ENCODE assay signal across 14 mouse cellular contexts in the genomic region with DNA sequence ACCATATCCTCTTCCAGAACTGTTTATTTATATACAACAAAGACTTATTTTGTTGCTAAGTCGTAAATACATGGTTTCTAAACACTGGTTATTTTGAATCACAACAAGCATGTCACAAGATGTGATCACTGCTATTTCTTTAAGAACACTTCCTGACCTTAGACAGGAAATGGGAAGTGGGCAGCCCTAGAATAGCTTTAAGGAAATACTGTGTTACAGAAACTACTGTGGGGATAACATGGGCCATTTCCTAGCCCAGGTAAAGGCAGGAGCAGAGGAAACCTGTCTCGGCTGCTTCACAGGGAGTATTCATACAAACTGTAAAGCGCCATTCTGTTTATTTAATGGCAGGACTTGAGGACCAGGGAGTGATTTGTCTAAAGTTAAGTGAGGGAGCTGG.
DNase-seq lines count a peak whose midpoint lies in the region; ATAC-seq and TF ChIP-seq lines count a peak whose summit lies in the region.
"Had no signal": no experiment of that assay in that cellular context is flagged by ENCODE, and none has a peak within 500 bp of the region (broad histone marks: within the 10 kb centered on the region; RNA-seq: fewer than 3 reads in every experiment).

No protein-coding gene starts in this region.

- TF ChIP-seq CTCF in heart, postnatal 0 days (IDR thresholded peaks at IDR 0.05; ENCODE audit: low read depth) = no peak

- no peaks in the 10 kb centered on the region for H3K36me3 ChIP-seq in heart, embryonic 10.5 days
- H3K36me3 ChIP-seq in lung, embryonic 15.5 days = no peaks in the 10 kb centered on the region
- no peaks in the 10 kb centered on the region for H3K36me3 ChIP-seq in heart, postnatal 0 days (replicated peaks; ENCODE audit: control insufficient read depth, insufficient read depth, low read length)
- H3K36me3 ChIP-seq: embryonic facial prominence, embryonic 15.5 days had no signal

- WGBS in heart, embryonic 10.5 days = 65% methylated on average over 3 of the region's 3 CpGs
- WGBS in lung, embryonic 15.5 days = 42% methylated on average over 3 of the region's 3 CpGs
- WGBS in heart, postnatal 0 days = 70% methylated on average over 3 of the region's 3 CpGs

- ATAC-seq in lung, embryonic 15.5 days (ENCODE audit: borderline replicate concordance, extremely low read depth, low FRiP score, low TSS enrichment) = no peak
- no peak for ATAC-seq in heart, postnatal 0 days (ENCODE audit: insufficient read depth, low read depth)
- no peak for ATAC-seq in erythroid progenitor cell, adult 5-6 weeks (replicated peaks; ENCODE audit: low FRiP score, poor library complexity, severe bottlenecking)
- ATAC-seq: Patski had no signal

- no peaks in the 10 kb centered on the region for H3K9me3 ChIP-seq in heart, embryonic 10.5 days
- H3K9me3 ChIP-seq in lung, embryonic 15.5 days = no peaks in the 10 kb centered on the region
- H3K9me3 ChIP-seq in heart, postnatal 0 days (replicated peaks; ENCODE audit: control insufficient read depth, low read length) = no peaks in the 10 kb centered on the region
- H3K9me3 ChIP-seq: embryonic facial prominence, embryonic 15.5 days had no signal

- intact Hi-C loops in heart, postnatal 10 days (cut with DNase I) = no loop called here

- peak overlapping the region; percentile 70 for H3K27ac ChIP-seq in heart, embryonic 10.5 days
- peak overlapping the region; percentile 78 for H3K27ac ChIP-seq in lung, embryonic 15.5 days
- peak overlapping the region; percentile 78 for H3K27ac ChIP-seq in heart, postnatal 0 days (ENCODE audit: low read depth)
- H3K27ac ChIP-seq: embryonic facial prominence, embryonic 15.5 days; left cerebral cortex, adult 2 months; liver, embryonic 14.5 days had no signal

- H3K27me3 ChIP-seq in heart, embryonic 10.5 days (ENCODE audit: insufficient read depth, poor library complexity, severe bottlenecking) = no peaks in the 10 kb centered on the region
- H3K27me3 ChIP-seq in lung, embryonic 15.5 days = no peaks in the 10 kb centered on the region
- H3K27me3 ChIP-seq in heart, postnatal 0 days (ENCODE audit: control insufficient read depth, insufficient read depth, low read length) = no peaks in the 10 kb centered on the region
- H3K27me3 ChIP-seq: embryonic facial prominence, embryonic 15.5 days; Patski had no signal

- H3K9ac ChIP-seq in lung, embryonic 15.5 days = no peak overlapping the region
- no peak overlapping the region for H3K9ac ChIP-seq in heart, postnatal 0 days (replicated peaks; ENCODE audit: low read depth, low read length)
- H3K9ac ChIP-seq: embryonic facial prominence, embryonic 15.5 days; liver, embryonic 14.5 days had no signal

- peaks cover 33% of the 10 kb centered on the region for H3K4me1 ChIP-seq in heart, embryonic 10.5 days
- H3K4me1 ChIP-seq in lung, embryonic 15.5 days = peaks cover 56% of the 10 kb centered on the region
- H3K4me1 ChIP-seq in heart, postnatal 0 days (ENCODE audit: control insufficient read depth, insufficient read depth) = peaks cover 22% of the 10 kb centered on the region

- peak overlapping the region; percentile 11; the same call in 1 of the 2 replicates for H3K4me2 ChIP-seq in lung, embryonic 15.5 days
- peak overlapping the region; percentile 17; the same call in 1 of the 2 replicates for H3K4me2 ChIP-seq in heart, postnatal 0 days (ENCODE audit: low read depth, low read length)
- H3K4me2 ChIP-seq: embryonic facial prominence, embryonic 15.5 days had no signal

- DNase-seq in heart, embryonic 10.5 days (ENCODE audit: low spot score) = no peak
- DNase-seq in heart, postnatal 10 days = no peak
- DNase-seq in lung, adult 18-20 months = no peak
- DNase-seq in heart, postnatal 0 days (ENCODE audit: low spot score) = no peak
- peak; percentile 38 for DNase-seq in naive thymus-derived CD4-positive, alpha-beta T cell, adult 2 months (ENCODE audit: low read depth)
- no peak for DNase-seq in adrenal gland, postnatal 10 days
- DNase-seq: B cell, adult 2 months; cerebellum, adult 9-10 months had no signal

- H3K4me3 ChIP-seq in heart, embryonic 10.5 days = no peak overlapping the region
- H3K4me3 ChIP-seq in lung, embryonic 15.5 days = no peak overlapping the region
- no peak overlapping the region for H3K4me3 ChIP-seq in heart, postnatal 0 days (ENCODE audit: low read depth, low read length)
- H3K4me3 ChIP-seq: embryonic facial prominence, embryonic 15.5 days; left cerebral cortex, adult 2 months had no signal

- no peak for TF ChIP-seq EP300 in heart, postnatal 0 days (IDR thresholded peaks at IDR 0.05; ENCODE audit: low read depth)
